Mouse (Mus musculus) right cerebral cortex, adult 18-20 months (tissue): ENCODE data around the gene Gm3015.
"Not testable (repeated sequence)": the region's sequence is repeated elsewhere in the genome, so short reads cannot be mapped to it uniquely, and the experiment has no call there.

Experiments
- DNase-seq: peaks from one replicate; pipeline ENCODE4 v3.0.0; 2022; ENCODE audit warnings: mixed read lengths

The Gm3015 gene

GRCm38 (mm10) chr14:42768721-42769120 is at the start of gene Gm3015:
Gene Gm3015 (minus strand): TSS chr14:42768821.
- not testable (repeated sequence) for DNase-seq

DNA sequence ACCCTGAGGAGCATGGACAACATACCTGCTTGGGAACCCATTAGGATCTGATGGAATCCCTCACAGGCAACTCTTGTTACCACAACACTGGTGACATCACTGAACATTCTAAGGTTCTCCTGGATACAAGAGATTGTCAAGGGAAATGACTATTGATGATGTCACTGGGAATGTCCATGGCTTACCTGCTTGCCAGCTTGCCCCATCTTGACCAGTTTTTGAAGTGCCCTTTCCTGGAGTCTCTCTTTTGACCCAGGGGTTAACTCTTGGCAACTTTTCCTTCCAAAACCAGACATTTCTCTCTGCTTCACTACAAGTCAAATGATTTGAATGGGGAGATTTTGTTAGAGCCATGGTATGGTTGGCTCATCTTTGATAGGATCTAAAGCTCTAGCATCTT is 29.3 kb upstream of the Gm3015 start, which contains the start of gene Gm10377:
Gene Gm10377, minus strand, starts transcription at position 101 of the 400 bp plus-strand sequence.
- not testable (repeated sequence) for DNase-seq
